11 mouse cellular contexts compared by ENCODE assay signal in the genomic region with DNA sequence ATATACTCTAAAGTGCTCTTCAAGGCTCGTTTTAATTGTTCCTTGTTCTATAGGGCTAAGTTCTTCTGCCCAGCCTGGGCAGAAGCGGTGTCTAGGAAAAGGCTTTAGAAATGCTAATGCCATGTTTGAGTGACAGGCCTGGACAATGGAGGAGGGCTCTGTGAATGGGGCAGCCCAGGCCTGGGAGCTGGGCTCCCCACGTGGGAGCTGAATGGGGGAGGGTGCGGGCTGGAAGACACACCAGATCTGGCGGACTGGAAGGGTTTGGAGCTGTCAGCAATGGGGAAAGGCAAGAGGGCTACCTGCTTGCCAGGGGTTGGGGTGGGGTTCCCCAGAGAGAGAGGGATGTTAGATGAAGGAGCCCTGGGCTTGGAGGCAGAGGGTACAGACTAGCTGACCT. TPM values are rescaled to one million over a fixed set of nuclear protein-coding genes. Genes with fewer than 3 reads are reported as not detected.
A peak's percentile ranks its signal among the peaks of the same experiment; 100 is the strongest.
DNase-seq lines count a peak whose midpoint lies in the region; ATAC-seq lines count a peak whose summit lies in the region.
"Had no signal": no experiment of that assay in that cellular context is flagged by ENCODE, and none has a peak within 500 bp of the region (broad histone marks: within the 10 kb centered on the region; RNA-seq: fewer than 3 reads in every experiment).

No protein-coding gene starts in this region.

- H3K9ac ChIP-seq in hindbrain, embryonic 12.5 days, result no peak overlapping the region
- no peak overlapping the region for H3K9ac ChIP-seq in midbrain, embryonic 16.5 days (ENCODE audit: low read depth, low read length)
- no peak overlapping the region for H3K9ac ChIP-seq in liver, embryonic 11.5 days (ENCODE audit: low read depth, low read length)
- H3K9ac ChIP-seq: liver, postnatal 0 days had no signal

- no peak for DNase-seq in frontal cortex, postnatal 36 days (ENCODE audit: low spot score in 2 of 2)
- DNase-seq in embryo, embryonic 10.5 days (ENCODE audit: low spot score), result peak; percentile 85
- no peak for DNase-seq in liver, embryonic 11.5 days (ENCODE audit: low spot score)
- no peak for DNase-seq in left cerebral cortex, adult 8-10 months (ENCODE audit: low spot score in 2 of 2)
- DNase-seq in gastrocnemius, postnatal 36 days, result no peak
- DNase-seq: liver, postnatal 0 days had no signal

- no peak overlapping the region for H3K4me3 ChIP-seq in hindbrain, embryonic 12.5 days
- H3K4me3 ChIP-seq in midbrain, embryonic 16.5 days (ENCODE audit: low read depth, low read length), result no peak overlapping the region
- H3K4me3 ChIP-seq in liver, embryonic 11.5 days (ENCODE audit: low read depth, low read length), result no peak overlapping the region

- intact Hi-C loops in gastrocnemius, postnatal 36 days (cut with DNase I), result no loop called here

- no peaks in the 10 kb centered on the region for H3K36me3 ChIP-seq in hindbrain, embryonic 12.5 days
- no peaks in the 10 kb centered on the region for H3K36me3 ChIP-seq in midbrain, embryonic 16.5 days (ENCODE audit: control insufficient read depth, insufficient read depth, low read length)
- H3K36me3 ChIP-seq in liver, embryonic 11.5 days (ENCODE audit: control insufficient read depth, insufficient read depth, low read length), result no peaks in the 10 kb centered on the region

- peaks cover 66% of the 10 kb centered on the region for H3K27me3 ChIP-seq in hindbrain, embryonic 12.5 days
- peaks cover 3% of the 10 kb centered on the region for H3K27me3 ChIP-seq in midbrain, embryonic 16.5 days (ENCODE audit: control insufficient read depth, insufficient read depth, low read depth, low read length)
- H3K27me3 ChIP-seq in liver, embryonic 11.5 days (replicated peaks; ENCODE audit: control insufficient read depth, insufficient read depth, low read length), result peaks cover 16% of the 10 kb centered on the region
- H3K27me3 ChIP-seq: Patski had no signal

- WGBS in hindbrain, embryonic 12.5 days, result 15% methylated on average over 5 of the region's 5 CpGs
- 15% methylated on average over 5 of the region's 5 CpGs for WGBS in midbrain, embryonic 16.5 days
- WGBS in liver, embryonic 11.5 days, result 36% methylated on average over 5 of the region's 5 CpGs

- peaks cover 27% of the 10 kb centered on the region for H3K4me1 ChIP-seq in hindbrain, embryonic 12.5 days
- H3K4me1 ChIP-seq in midbrain, embryonic 16.5 days (ENCODE audit: control insufficient read depth, insufficient read depth, low read length), result peaks cover 4% of the 10 kb centered on the region; the same call in 1 of the 2 replicates
- H3K4me1 ChIP-seq in liver, embryonic 11.5 days (replicated peaks; ENCODE audit: control insufficient read depth, insufficient read depth, low read length), result no peaks in the 10 kb centered on the region

- H3K9me3 ChIP-seq in hindbrain, embryonic 12.5 days (replicated peaks), result no peaks in the 10 kb centered on the region
- no peaks in the 10 kb centered on the region for H3K9me3 ChIP-seq in midbrain, embryonic 16.5 days (replicated peaks; ENCODE audit: control insufficient read depth, low read length, poor library complexity, severe bottlenecking)
- no peaks in the 10 kb centered on the region for H3K9me3 ChIP-seq in liver, embryonic 11.5 days (ENCODE audit: control insufficient read depth, low read length)

- peak overlapping the region; percentile 78 for H3K27ac ChIP-seq in hindbrain, embryonic 12.5 days
- 0 out of 2 replicates have a peak overlapping the region, but pooled peaks have one; percentile 28 for H3K27ac ChIP-seq in midbrain, embryonic 16.5 days (ENCODE audit: low read length)
- H3K27ac ChIP-seq in liver, embryonic 11.5 days (ENCODE audit: low read depth, low read length), result no peak overlapping the region
- H3K27ac ChIP-seq: kidney, postnatal 0 days had no signal

- peak; percentile 41; the same call in 1 of the 2 replicates for ATAC-seq in frontal cortex, adult (ENCODE audit: low TSS enrichment)
- ATAC-seq in hindbrain, embryonic 12.5 days (ENCODE audit: low FRiP score), result peak; percentile 82
- peak; percentile 78 for ATAC-seq in midbrain, embryonic 16.5 days
- no peak for ATAC-seq in liver, embryonic 11.5 days (replicated peaks; ENCODE audit: low FRiP score)
- ATAC-seq: liver, postnatal 0 days had no signal

- peak overlapping the region; percentile 24; the same call in 1 of the 2 replicates for H3K4me2 ChIP-seq in hindbrain, embryonic 12.5 days (replicated peaks)
- H3K4me2 ChIP-seq in midbrain, embryonic 16.5 days (ENCODE audit: low read length), result no peak overlapping the region
- no peak overlapping the region for H3K4me2 ChIP-seq in liver, embryonic 11.5 days

RNA-seq across cellular contexts. Expression of gene Pja1, which starts 15.5 kb away (rescaled TPM):
- polyA plus RNA-seq in hindbrain, embryonic 12.5 days (2016; fragmentation: Nextera tagmentation; extraction: Ambion mirVana), result 248 and 274 TPM in 2 replicates
- 431 and 432 TPM in 2 replicates for polyA plus RNA-seq in midbrain, embryonic 16.5 days (2015; fragmentation: Nextera tagmentation; extraction: Ambion mirVana)
- 87.9 and 92.6 TPM in 2 replicates for polyA plus RNA-seq in liver, embryonic 11.5 days (2014; fragmentation: Nextera tagmentation; extraction: Ambion mirVana)
- 100 to 1,000 TPM; 187 to 208 (median 193) TPM for total RNA-seq in left cerebral cortex, adult 8-10 months (2022)
- total RNA-seq in gastrocnemius, postnatal 36 days (2021), result 10 to 100 TPM; 11.4 to 12.8 TPM
